Mouse (Mus musculus) small intestine, adult 2 months (tissue): ENCODE measurements around the gene Zfp354b.
A peak's percentile ranks its signal among the peaks of the same experiment; 100 is the strongest.

ENCODE experiments used
- CTCF ChIP-seq: fragments of 200-500 bp; IDR thresholded peaks from 2 replicates; pipeline ENCODE4 v1.5.1; 2012; ENCODE audit warnings: low read depth, mild to moderate bottlenecking, control low read depth, inconsistent platforms, low read length, moderate library complexity, mixed read lengths; ENCODE audit not compliant: insufficient replicate concordance, insufficient read length; ENCODE audit errors: extremely low read depth
- POLR2A ChIP-seq: fragments of 200-500 bp; IDR thresholded peaks from 2 replicates; pipeline ENCODE4 v1.6.1; 2012; ENCODE audit warnings: low read depth, mild to moderate bottlenecking, control low read depth, inconsistent platforms, low read length, moderate library complexity

- TF ChIP-seq CTCF (peak; percentile 44; the same call in 1 of the 2 replicates), POLR2A (no peak)
These were observed 8.4 kb upstream of the Zfp354b start for GRCm38 (mm10) chr11:50939621-50940366.
